Mouse (Mus musculus) MEL (cell line): Measurements from ENCODE around the gene Kctd5. TPM values are rescaled to one million over a fixed set of nuclear protein-coding genes. Genes with fewer than 3 reads are reported as not detected.

ENCODE experiments used
- DNase-seq: peaks from one replicate; pipeline ENCODE4 v3.0.0; 2011; ENCODE audit warnings: low read depth, low spot score
- H3K27ac ChIP-seq: 2 replicates; pipeline ENCODE4 v1.5.1; 2012; ENCODE audit warnings: low read depth, mild to moderate bottlenecking, control low read depth, low read length, moderate library complexity; ENCODE audit not compliant: control insufficient read depth
- H3K27me3 ChIP-seq, 2 experiments: fragments of 150-350 bp in 1 of 2; sonication (generic) in 1 of 2; 2 replicates each; pipeline ENCODE4 v1.6.1; 2012; ENCODE audit warnings: low read length in 2 of 2, mild to moderate bottlenecking in 2 of 2, improper control_type of control experiment in 1 of 2, moderate library complexity in 1 of 2; ENCODE audit not compliant: insufficient read depth in 2 of 2, control insufficient read depth in 1 of 2
- H3K36me3 ChIP-seq, 2 experiments: 2 replicates each; pipeline ENCODE4 v1.6.1; 2012 to 2014; ENCODE audit warnings: low read length in 2 of 2, improper control_type of control experiment in 1 of 2, inconsistent platforms in 1 of 2, mild to moderate bottlenecking in 1 of 2; ENCODE audit not compliant: insufficient read depth in 2 of 2, control insufficient read depth in 1 of 2
- H3K4me1 ChIP-seq, 2 experiments: fragments of 150-350 bp in 1 of 2; sonication (generic) in 1 of 2; 2 replicates each; pipeline ENCODE4 v1.6.1; 2012; ENCODE audit warnings: low read length in 2 of 2, improper control_type of control experiment in 1 of 2, mild to moderate bottlenecking in 1 of 2; ENCODE audit not compliant: insufficient read depth in 2 of 2, control insufficient read depth in 1 of 2
- H3K4me3 ChIP-seq, 2 experiments: fragments of 150-350 bp in 1 of 2; sonication (generic) in 1 of 2; 2 replicates each; pipeline ENCODE4 v1.5.1; 2012; ENCODE audit warnings: low read depth in 2 of 2, low read length in 2 of 2, mild to moderate bottlenecking in 2 of 2, moderate library complexity in 2 of 2, control low read depth in 1 of 2, improper control_type of control experiment in 1 of 2; ENCODE audit not compliant: control insufficient read depth in 1 of 2, insufficient read depth in 1 of 2
- H3K79me2 ChIP-seq: 2 replicates; pipeline ENCODE4 v1.6.1; 2012; ENCODE audit warnings: mild to moderate bottlenecking, low read length, moderate library complexity; ENCODE audit not compliant: control insufficient read depth, poor library complexity, insufficient read depth
- H3K9ac ChIP-seq: 2 replicates; pipeline ENCODE4 v1.6.1; 2012; ENCODE audit warnings: low read depth, mild to moderate bottlenecking, control low read depth, low read length, moderate library complexity; ENCODE audit not compliant: control insufficient read depth, poor library complexity, severe bottlenecking
- H3K9me3 ChIP-seq: fragments of 150-350 bp; sonication (generic); replicated peaks from 2 replicates; pipeline ENCODE4 v1.6.1; 2012; ENCODE audit warnings: mild to moderate bottlenecking, low read length, improper control_type of control experiment, moderate library complexity; ENCODE audit not compliant: insufficient read depth
- BHLHE40 ChIP-seq: IDR thresholded peaks from 2 replicates; pipeline ENCODE4 v1.6.1; 2012; ENCODE audit warnings: low read depth, mild to moderate bottlenecking, inconsistent platforms, low read length, improper control_type of control experiment, borderline replicate concordance
- CHD2 ChIP-seq: IDR thresholded peaks from 2 replicates; pipeline ENCODE4 v1.6.1; 2011; ENCODE audit warnings: low read length, improper control_type of control experiment
- CTCF ChIP-seq, 3 experiments: IDR thresholded peaks in 2 of 3; conservative IDR thresholded peaks in 1 of 3; 2 replicates each; pipeline ENCODE4 v1.5.1; 2011 to 2012; ENCODE audit warnings: low read length in 3 of 3, low read depth in 2 of 3, mild to moderate bottlenecking in 2 of 3, improper control_type of control experiment in 1 of 3, inconsistent platforms in 1 of 3, mixed read lengths in 1 of 3, moderate library complexity in 1 of 3; ENCODE audit not compliant: control insufficient read depth in 1 of 3, insufficient read depth in 1 of 3, poor library complexity in 1 of 3, severe bottlenecking in 1 of 3
- ELF1 ChIP-seq: IDR thresholded peaks from 2 replicates; pipeline ENCODE4 v1.6.1; 2014; ENCODE audit warnings: low read depth, mild to moderate bottlenecking, inconsistent platforms, low read length, improper control_type of control experiment, moderate library complexity
- EP300 ChIP-seq, 2 experiments: IDR thresholded peaks; 2 replicates each; pipeline ENCODE4 v1.6.1; 2011; ENCODE audit warnings: improper control_type of control experiment in 2 of 2, low read length in 2 of 2, low read depth in 1 of 2, mild to moderate bottlenecking in 1 of 2
- ETS1 ChIP-seq: IDR thresholded peaks from 2 replicates; pipeline ENCODE4 v1.6.1; 2012; ENCODE audit warnings: low read depth, mild to moderate bottlenecking, inconsistent platforms, low read length, improper control_type of control experiment, moderate library complexity
- GABPA ChIP-seq: IDR thresholded peaks from 2 replicates; pipeline ENCODE4 v1.6.1; 2012; ENCODE audit warnings: low read depth, mild to moderate bottlenecking, inconsistent platforms, low read length, improper control_type of control experiment, moderate library complexity
- JUND ChIP-seq: IDR thresholded peaks from 2 replicates; pipeline ENCODE4 v1.6.1; 2011; ENCODE audit warnings: low read depth, mild to moderate bottlenecking, improper control_type of control experiment, low read length
- KAT2A ChIP-seq: conservative IDR thresholded peaks from 2 replicates; pipeline ENCODE4 v1.6.1; 2012; ENCODE audit warnings: low read depth, low read length, improper control_type of control experiment, inconsistent platforms
- MAX ChIP-seq: IDR thresholded peaks from 2 replicates; pipeline ENCODE4 v1.6.1; 2011; ENCODE audit warnings: low read length, improper control_type of control experiment
- MXI1 ChIP-seq: IDR thresholded peaks from 2 replicates; pipeline ENCODE4 v1.6.1; 2011; ENCODE audit warnings: mild to moderate bottlenecking, low read depth, low read length, improper control_type of control experiment
- POLR2AphosphoS5 ChIP-seq: IDR thresholded peaks from 2 replicates; pipeline ENCODE4 v1.6.1; 2012; ENCODE audit warnings: low read depth, borderline replicate concordance, mild to moderate bottlenecking, inconsistent platforms, low read length, moderate library complexity, mixed read lengths
- RAD21 ChIP-seq: IDR thresholded peaks from 2 replicates; pipeline ENCODE4 v1.6.1; 2011; ENCODE audit warnings: mild to moderate bottlenecking, low read depth, low read length, improper control_type of control experiment
- TBP ChIP-seq: IDR thresholded peaks from 2 replicates; pipeline ENCODE4 v1.8.0; 2011; ENCODE audit warnings: low read depth, low read length, improper control_type of control experiment
- USF1 ChIP-seq: IDR thresholded peaks from 2 replicates; pipeline ENCODE4 v1.6.1; 2014; ENCODE audit warnings: low read depth, mild to moderate bottlenecking, inconsistent platforms, low read length, improper control_type of control experiment, moderate library complexity
- USF2 ChIP-seq, 2 experiments: IDR thresholded peaks; 2 replicates each; pipeline ENCODE4 v1.6.1; 2011 to 2012; ENCODE audit warnings: improper control_type of control experiment in 2 of 2, low read length in 2 of 2, borderline replicate concordance in 1 of 2, inconsistent platforms in 1 of 2, low read depth in 1 of 2, mild to moderate bottlenecking in 1 of 2; ENCODE audit not compliant: insufficient read depth in 1 of 2
- ZC3H11A ChIP-seq: IDR thresholded peaks from 2 replicates; pipeline ENCODE4 v1.6.1; 2012; ENCODE audit warnings: low read depth, mild to moderate bottlenecking, inconsistent platforms, low read length, improper control_type of control experiment
- ZMIZ1 ChIP-seq: IDR thresholded peaks from 2 replicates; pipeline ENCODE4 v1.6.1; 2012; ENCODE audit warnings: low read depth, mild to moderate bottlenecking, inconsistent platforms, low read length, improper control_type of control experiment, moderate library complexity
- ZNF384 ChIP-seq: IDR thresholded peaks from 2 replicates; pipeline ENCODE4 v1.6.1; 2012; ENCODE audit warnings: low read depth, mild to moderate bottlenecking, inconsistent platforms, low read length, improper control_type of control experiment
- polyA plus RNA-seq, 2 experiments: library from polyadenylated mRNA; stranded (reverse) in 1 of 2; unstranded in 1 of 2; fragments of >175 nt in 1 of 2; fragments of >200 nt in 1 of 2; gene quantifications; 2 replicates each; pipeline versions ENCODE4 v1.2.1 to v1.2.4; 2012; ENCODE audit warnings: low replicate concordance in 2 of 2, low read depth in 1 of 2; ENCODE audit not compliant: insufficient read length in 2 of 2, insufficient read depth in 1 of 2, missing spikeins in 1 of 2
- total RNA-seq: library from RNA; depleted of rRNA; stranded (reverse); fragments of 300-350 nt; gene quantifications from 2 replicates; pipeline ENCODE4 v1.2.3, GENCODE M21; 2012

Kctd5 gene
- total and polyA plus RNA-seq, 3 experiments, result 20.2 to 33.2 TPM; not detected in 1

DNA sequence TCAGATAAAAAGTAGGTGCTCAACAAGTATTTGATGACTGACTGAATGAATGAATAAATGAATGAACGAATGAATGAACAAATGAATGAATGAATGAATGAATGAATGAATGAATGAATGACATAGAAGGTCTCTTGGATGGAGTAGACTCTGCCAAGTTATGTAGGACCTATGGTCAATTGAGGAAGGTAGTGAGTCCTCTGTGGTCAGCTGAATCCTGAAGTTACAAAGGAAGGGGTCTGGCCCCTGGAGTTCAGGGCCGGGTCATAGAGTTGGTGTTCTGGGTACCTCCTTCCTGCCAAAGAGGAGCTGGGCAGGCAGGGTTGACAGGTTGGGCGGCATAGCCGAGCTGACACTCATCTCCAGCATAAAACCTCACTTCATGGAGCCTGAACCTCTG, 35.4 kb downstream of the Kctd5 start, which contains the start of gene Prss27:
Gene Prss27 (plus strand): TSS at position 301 of the 400 bp plus-strand sequence.
- no peak within 1 kb of the TSS for H3K4me3 ChIP-seq
- no peak for DNase-seq

GRCm38 (mm10) chr17:24037360-24037759, 35.9 kb downstream of the Kctd5 start:
- peaks cover 5 to 10% of the 10 kb centered on the region in 2 experiments for H3K27me3 ChIP-seq
- no peak overlapping the region for H3K27ac ChIP-seq
- DNase-seq, result no peak

More for the DNA sequence above, 35.4 kb downstream of the Kctd5 start, which contains the start of gene Prss27:
- H3K27me3 ChIP-seq, result peaks cover 4 to 10% of the 10 kb centered on the region in 2 experiments
- H3K9me3 ChIP-seq, result no peaks in the 10 kb centered on the region
- H3K36me3 ChIP-seq, result no peaks in the 10 kb centered on the region
- no peak for TF ChIP-seq CTCF (IDR thresholded peaks at IDR 0.05 in 2 of 3, conservative IDR thresholded peaks at IDR 0.05 in 1 of 3; ENCODE audit: control insufficient read depth in 1 of 3, insufficient read depth in 1 of 3, low read depth in 2 of 3, low read length in 3 of 3, poor library complexity in 1 of 3, severe bottlenecking in 1 of 3)
- no peak for TF ChIP-seq BHLHE40
- no peak for TF ChIP-seq TBP
- TF ChIP-seq JUND, result no peak
- no peak for TF ChIP-seq ETS1
- TF ChIP-seq KAT2A, result no peak
- TF ChIP-seq GABPA, result no peak
- TF ChIP-seq ELF1, result no peak
- no peak for TF ChIP-seq MAX
- TF ChIP-seq RAD21, result no peak
- no peak for TF ChIP-seq MXI1
- TF ChIP-seq USF1, result no peak
- no peak for TF ChIP-seq ZC3H11A
- TF ChIP-seq CHD2, result no peak
- no peak for TF ChIP-seq EP300 (IDR thresholded peaks at IDR 0.05; ENCODE audit: low read depth in 1 of 2, low read length in 2 of 2)
- TF ChIP-seq ZNF384, result no peak
- no peak within 1 kb of the TSS for H3K9ac ChIP-seq
- no peaks in the 10 kb centered on the region for H3K79me2 ChIP-seq
- no peaks in the 10 kb centered on the region for H3K4me1 ChIP-seq
- no peak within 1 kb of the TSS for H3K27ac ChIP-seq

More at GRCm38 (mm10) chr17:24037360-24037759, 35.9 kb downstream of the Kctd5 start:
- H3K9ac ChIP-seq, result no peak overlapping the region
- H3K36me3 ChIP-seq, result no peaks in the 10 kb centered on the region
- no peak overlapping the region for H3K4me3 ChIP-seq
- no peaks in the 10 kb centered on the region for H3K4me1 ChIP-seq
- H3K79me2 ChIP-seq, result no peaks in the 10 kb centered on the region
- TF ChIP-seq POLR2AphosphoS5, result no peak
- no peak for TF ChIP-seq USF2 (IDR thresholded peaks at IDR 0.05; ENCODE audit: borderline replicate concordance in 1 of 2, insufficient read depth in 1 of 2, low read depth in 1 of 2, low read length in 2 of 2)
- TF ChIP-seq ZMIZ1, result no peak
- no peaks in the 10 kb centered on the region for H3K9me3 ChIP-seq
